Mouse (Mus musculus) megakaryocyte-erythroid progenitor cell, adult 5-6 weeks (primary cell): ENCODE data around the gene Ccdc106. TPM values are rescaled to one million over a fixed set of nuclear protein-coding genes. Genes with fewer than 3 reads are reported as not detected.
"Not testable (repeated sequence)": the region's sequence is repeated elsewhere in the genome, so short reads cannot be mapped to it uniquely, and the experiment has no call there.

Experiments
- ATAC-seq: replicated peaks from 2 replicates; pipeline ENCODE4 v1.8.0; 2016; ENCODE audit warnings: mild to moderate bottlenecking, inconsistent platforms; ENCODE audit not compliant: severe bottlenecking, poor library complexity, low FRiP score, low TSS enrichment
- total RNA-seq, 2 experiments: library from RNA; stranded (forward) in 1 of 2; stranded (reverse) in 1 of 2; fragments of 200-1000, 215-1000 nt in 1 of 2; fragments of >200 nt in 1 of 2; fragmentation: Nextera tagmentation in 1 of 2; gene quantifications; 2 replicates each; pipeline ENCODE4 v1.2.3; 2014 to 2017

The Ccdc106 gene
- total RNA-seq (2014; fragmentation: Nextera tagmentation), result not detected in 2 replicates
- 0.42 and 0.56 TPM in 2 replicates for total RNA-seq (2017)

- ATAC-seq, result peak; percentile 91
These were observed at the start of gene Ccdc106, which contains the start of gene Zfp865 for GRCm38 (mm10) chr7:5020000-5020681. Ccdc106 (plus strand) TSS chr7:5020553. Zfp865 (plus strand) TSS chr7:5020376.

- ATAC-seq, result no peak
These were observed 49.3 kb upstream of the Ccdc106 start, which contains the start of gene Sbk3 for GRCm38 (mm10) chr7:4971068-4971467. Sbk3 (minus strand) TSS chr7:4971168.

DNA sequence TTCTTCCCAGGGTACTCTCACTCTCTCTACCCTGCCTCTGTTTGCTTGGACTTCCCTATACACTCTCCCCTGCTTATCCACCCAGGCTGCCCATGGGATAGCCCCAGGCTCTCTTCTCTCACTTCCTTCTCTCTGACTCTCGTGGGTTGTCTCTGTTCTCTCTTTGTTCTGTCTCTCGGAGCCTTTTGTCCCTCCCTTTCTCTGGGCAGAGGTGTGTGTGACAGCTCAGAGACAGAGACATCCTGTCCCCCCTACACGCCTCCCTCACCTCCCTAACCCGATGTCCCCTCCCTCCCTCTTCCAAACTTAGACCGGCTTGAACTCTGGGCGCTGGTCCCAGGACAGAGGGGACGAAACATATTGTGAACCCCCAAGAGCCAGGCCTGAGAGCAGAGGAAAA is 48.6 kb upstream of the Ccdc106 start:
- no peak for ATAC-seq

DNA sequence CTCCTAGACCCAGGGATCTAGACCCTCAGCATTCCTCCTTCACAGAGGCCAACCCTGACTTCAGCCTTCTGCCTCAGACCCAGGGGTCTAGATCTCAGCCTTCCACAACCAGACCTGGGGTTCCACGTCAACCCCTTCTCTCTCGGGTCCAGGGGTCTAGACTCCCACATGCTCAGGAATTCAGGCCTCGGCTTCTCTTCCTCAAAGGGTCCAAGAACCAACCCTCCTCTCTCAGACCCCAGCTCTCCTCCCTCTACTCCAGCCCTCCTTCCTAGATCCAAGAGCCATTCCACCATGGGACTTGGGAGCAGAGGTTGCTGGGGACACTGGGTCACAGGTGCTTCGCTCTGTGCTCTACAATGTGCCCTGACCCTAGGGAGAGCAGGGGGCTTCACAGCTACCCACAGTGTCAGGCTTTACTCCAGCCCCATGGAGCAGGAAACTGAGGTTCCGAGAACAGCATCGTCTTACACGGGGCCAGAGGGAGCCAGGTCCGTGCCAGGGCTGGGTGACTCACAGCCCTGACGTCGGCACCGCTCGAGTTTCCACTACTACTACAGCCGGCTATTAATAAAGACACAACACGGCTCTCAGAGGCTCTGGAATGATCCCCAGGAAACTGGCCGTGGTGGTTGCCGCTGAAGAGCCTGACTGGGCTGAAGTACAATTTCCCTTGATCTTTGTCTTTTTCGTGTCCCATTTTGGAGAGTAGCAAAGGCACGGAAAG is 47.9 kb upstream of the Ccdc106 start:
- no peak for ATAC-seq

- no peak for ATAC-seq
These were observed 44.9 kb upstream of the Ccdc106 start for GRCm38 (mm10) chr7:4975455-4975854.

DNA sequence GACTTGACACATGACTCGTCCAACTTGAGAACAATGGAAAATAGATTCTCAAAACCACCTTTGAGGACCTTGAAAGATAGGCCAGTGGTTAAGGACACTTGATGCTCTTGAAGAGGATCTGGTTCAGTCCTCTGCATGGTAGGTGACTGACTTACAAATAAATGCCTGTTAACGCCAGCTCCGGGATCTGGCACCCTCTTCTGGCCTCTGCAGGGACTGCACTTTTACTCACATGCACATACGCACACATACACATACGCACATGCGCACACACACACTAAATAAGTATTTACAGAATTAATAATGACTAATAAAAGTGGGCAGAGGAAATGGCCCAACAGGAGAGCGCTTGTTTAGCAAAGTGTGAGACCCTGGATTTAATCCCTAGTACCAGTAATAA is 43.5 kb upstream of the Ccdc106 start:
- no peak for ATAC-seq

DNA sequence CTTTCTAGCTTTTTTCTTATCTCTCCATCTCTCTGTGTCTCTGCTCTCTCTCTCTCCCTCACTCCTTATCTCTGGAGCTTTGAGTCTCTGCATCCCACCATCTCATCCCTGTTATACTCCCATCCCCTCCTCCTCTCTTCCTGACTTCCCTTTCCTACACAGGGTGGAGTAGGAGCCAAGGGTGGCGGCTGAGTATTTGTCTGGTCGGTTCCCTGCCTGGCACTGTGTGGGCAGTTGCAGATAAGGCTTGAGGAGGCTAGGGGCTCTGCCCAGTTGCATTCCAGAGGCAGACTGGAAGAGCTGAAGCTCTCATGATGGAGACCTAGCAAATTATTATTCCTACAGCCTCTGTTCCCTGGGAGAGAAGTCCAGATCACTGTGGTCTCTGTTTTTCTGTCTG is 32.1 kb upstream of the Ccdc106 start:
- no peak for ATAC-seq

GRCm38 (mm10) chr7:4993347-4993998 is 26.9 kb upstream of the Ccdc106 start:
- ATAC-seq, result no peak

GRCm38 (mm10) chr7:4993999-4994788 is 26.2 kb upstream of the Ccdc106 start:
- no peak for ATAC-seq

DNA sequence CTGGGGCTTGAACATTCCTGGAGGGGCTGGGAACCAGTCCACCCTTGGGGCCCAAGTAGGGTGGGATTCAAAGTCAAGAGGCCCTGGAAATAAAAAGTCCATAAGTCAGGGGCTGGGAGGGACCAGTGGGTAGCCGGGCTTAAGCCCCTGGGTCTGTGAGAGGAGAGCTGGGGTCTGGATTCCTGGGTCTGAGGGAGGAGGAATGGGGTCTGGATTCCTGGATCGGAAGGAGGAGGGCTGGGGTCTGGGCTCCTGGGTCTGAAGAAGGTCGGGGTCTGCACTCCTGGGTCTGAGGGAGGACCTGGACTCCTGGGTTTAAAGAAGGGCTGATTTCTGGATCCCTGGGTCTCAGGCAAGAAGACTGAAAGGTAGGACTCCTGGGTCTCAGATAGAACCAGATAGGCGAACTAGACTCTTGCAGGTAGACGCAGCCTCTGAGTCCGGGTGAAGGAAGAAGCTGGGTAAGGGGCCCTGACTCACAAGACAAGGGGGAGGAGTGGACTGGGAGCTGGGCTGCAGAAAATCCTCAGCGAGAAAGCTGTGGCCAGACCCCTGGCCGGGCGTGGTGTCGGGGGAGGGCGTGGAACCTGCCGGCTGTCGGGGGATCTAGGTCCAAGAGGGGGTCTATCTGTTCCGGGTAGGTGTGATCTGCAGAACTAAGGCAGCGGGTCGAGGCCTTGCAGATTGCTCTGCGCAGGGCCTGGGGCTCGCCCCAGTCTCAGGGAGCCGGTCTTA is 24.9 kb upstream of the Ccdc106 start:
- 0 out of 2 replicates have a peak, but pooled peaks have one; percentile 5 for ATAC-seq

DNA sequence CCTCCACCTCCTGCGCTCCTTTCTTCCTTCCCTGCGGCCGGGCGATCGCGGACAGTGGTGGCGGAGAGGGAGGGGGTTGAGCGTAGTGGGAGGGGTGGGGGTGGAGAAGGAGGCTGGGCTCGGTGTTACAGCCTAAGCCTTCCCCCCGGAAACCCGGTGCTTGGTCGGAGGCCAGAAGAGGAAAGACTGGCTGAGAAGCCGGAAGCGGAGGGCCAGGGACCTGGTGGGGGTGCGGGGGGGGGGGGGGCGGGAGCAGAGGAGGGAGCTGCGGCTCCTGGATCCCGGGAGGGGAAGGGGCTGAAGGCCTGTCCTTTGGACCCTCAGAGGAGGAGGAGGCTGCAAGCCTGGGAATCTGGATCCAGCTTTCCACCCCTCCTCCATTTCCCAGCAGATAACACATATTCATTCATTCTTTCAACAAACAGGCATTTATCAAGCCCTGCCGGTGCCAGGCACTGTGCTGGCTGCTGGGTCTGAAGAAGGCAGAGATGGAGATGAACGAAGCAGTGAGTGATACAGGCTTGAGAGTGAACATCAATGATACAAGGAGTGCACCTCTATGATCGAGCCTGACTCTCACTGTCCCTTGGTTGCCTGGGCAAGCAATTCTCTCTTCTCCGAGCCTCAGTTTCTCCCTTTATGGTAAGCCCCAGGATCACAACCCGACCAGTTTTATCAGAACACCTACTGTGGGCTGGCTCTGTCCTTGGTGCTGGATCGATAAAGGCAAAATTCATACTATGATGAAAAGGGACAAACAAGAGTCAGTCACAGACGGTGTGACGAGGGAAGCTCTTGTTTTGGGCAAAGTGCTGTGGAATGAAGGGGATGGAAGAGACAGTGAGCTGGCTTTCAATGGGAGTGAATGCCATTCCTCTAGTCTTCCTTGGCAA is 24.1 kb upstream of the Ccdc106 start, which contains the start of gene Zfp579:
Zfp579 (minus strand) TSS at position 156 of the 893 bp plus-strand sequence.
- ATAC-seq, result peak; percentile 48; the same call in 1 of the 2 replicates

GRCm38 (mm10) chr7:4996934-4997333 is 23.4 kb upstream of the Ccdc106 start:
- ATAC-seq, result no peak

DNA sequence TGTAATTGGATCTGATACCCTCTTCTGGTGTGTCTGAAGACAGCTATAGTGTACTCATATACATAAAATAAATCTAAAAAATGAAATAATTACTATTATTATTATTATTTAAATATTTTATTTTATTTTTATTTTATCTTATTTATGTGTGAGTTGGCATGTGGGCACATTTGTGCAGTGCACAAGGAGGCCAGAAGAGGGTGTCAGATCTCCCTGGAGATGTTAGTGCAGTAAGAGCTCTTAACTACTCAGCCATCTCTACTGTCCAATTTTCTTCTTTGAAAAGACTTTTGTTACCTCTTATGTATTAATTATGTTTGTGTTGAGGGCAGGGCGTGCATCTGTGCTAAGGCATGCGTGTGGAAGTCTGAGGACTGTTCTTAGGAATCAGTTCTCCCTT is 20.5 kb upstream of the Ccdc106 start:
- peak; percentile 49; the same call in 1 of the 2 replicates for ATAC-seq

- not testable (repeated sequence) for ATAC-seq
These were observed 17.5 kb upstream of the Ccdc106 start for GRCm38 (mm10) chr7:5002876-5003275.

- ATAC-seq, result no peak
These were observed 12.1 kb upstream of the Ccdc106 start for GRCm38 (mm10) chr7:5008229-5008628.

GRCm38 (mm10) chr7:5012681-5013513 is 7.5 kb upstream of the Ccdc106 start:
- ATAC-seq, result no peak
